Mouse (Mus musculus) testis, adult 2 months (tissue): ENCODE measurements at regions not wholly inside any gene's neighbourhood (a gene's known extent, or its start where the extent isn't known, plus 50 kb on each side); places are given as distances from the start of the nearest gene placed in this dataset.

ENCODE experiments used
- CTCF ChIP-seq: fragments of 200-500 bp; IDR thresholded peaks from 2 replicates; pipeline ENCODE4 v1.5.1; 2012; ENCODE audit warnings: low read depth, mild to moderate bottlenecking, inconsistent platforms, low read length, moderate library complexity; ENCODE audit not compliant: control insufficient read depth, insufficient read depth, insufficient replicate concordance
- POLR2A ChIP-seq: fragments of 200-500 bp; IDR thresholded peaks from 2 replicates; pipeline ENCODE4 v1.6.1; 2012; ENCODE audit warnings: low read depth, mild to moderate bottlenecking, inconsistent platforms, low read length, moderate library complexity; ENCODE audit not compliant: control insufficient read depth

DNA sequence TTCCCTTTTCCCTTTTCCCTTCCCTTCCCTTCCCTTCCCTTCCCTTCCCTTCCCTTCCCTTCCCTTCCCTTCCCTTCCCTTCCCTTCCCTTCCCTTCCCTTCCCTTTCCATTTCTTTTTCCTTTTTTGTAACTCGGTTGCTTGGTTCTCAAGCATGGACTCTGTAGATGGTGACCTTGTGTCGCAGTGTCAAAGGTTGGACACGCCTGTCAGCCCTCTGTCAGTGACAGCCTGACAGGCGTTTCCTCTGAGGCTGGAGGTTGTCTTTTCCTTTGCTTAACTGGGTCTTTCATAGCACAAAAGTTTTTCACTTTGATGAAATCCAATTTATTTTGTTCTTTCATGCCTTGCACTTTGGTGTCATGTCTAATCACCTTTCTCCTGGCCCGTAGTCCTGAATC lies 609.3 kb upstream of the Gm19410 start:
- no peak for TF ChIP-seq POLR2A
- no peak for TF ChIP-seq CTCF
